7 mouse cellular contexts compared by ENCODE assay signal in genomic region chr17:34644608-34645007, GRCm38 (mm10). TPM values are rescaled to one million over a fixed set of nuclear protein-coding genes. Genes with fewer than 3 reads are reported as not detected.
DNase-seq lines count a peak whose midpoint lies in the region; ATAC-seq lines count a peak whose summit lies in the region.

Fkbpl (plus strand) TSS chr17:34644764.

- H3K9ac ChIP-seq in intestine, embryonic 15.5 days: peak within 1 kb of the TSS; percentile 68

- intact Hi-C loops in gastrocnemius, postnatal 36 days (cut with DNase I): loop anchor here (10.0 kb wide), 1 partner anchor 190 kb away; the partner anchor contains the start of genes Dxo and Stk19
- intact Hi-C loops in left cerebral cortex, postnatal 25 days (cut with DNase I): no loop called here

- H3K4me1 ChIP-seq in intestine, embryonic 15.5 days (replicated peaks): peaks cover 32% of the 10 kb centered on the region
- peaks cover 49% of the 10 kb centered on the region for H3K4me1 ChIP-seq in midbrain, embryonic 10.5 days

- H3K27ac ChIP-seq in intestine, embryonic 15.5 days: peak within 1 kb of the TSS; percentile 66; the same call in 1 of the 2 replicates
- H3K27ac ChIP-seq in midbrain, embryonic 10.5 days (replicated peaks): peak within 1 kb of the TSS; percentile 83

- H3K4me3 ChIP-seq in intestine, embryonic 15.5 days (replicated peaks): peak within 1 kb of the TSS; percentile 55
- peak within 1 kb of the TSS; percentile 82 for H3K4me3 ChIP-seq in midbrain, embryonic 10.5 days

- peak within 1 kb of the TSS; percentile 68 for H3K4me2 ChIP-seq in intestine, embryonic 15.5 days (replicated peaks)

- WGBS in intestine, embryonic 15.5 days: under 1% methylated on average over 16 of the region's 16 CpGs
- under 1% methylated on average over 16 of the region's 16 CpGs for WGBS in midbrain, embryonic 10.5 days

- no peaks in the 10 kb centered on the region for H3K27me3 ChIP-seq in intestine, embryonic 15.5 days (replicated peaks)
- no peaks in the 10 kb centered on the region for H3K27me3 ChIP-seq in midbrain, embryonic 10.5 days (ENCODE audit: low read depth, poor library complexity, severe bottlenecking)

- peaks cover 5% of the 10 kb centered on the region; the same call in 1 of the 2 replicates for H3K36me3 ChIP-seq in intestine, embryonic 15.5 days
- peaks cover 26% of the 10 kb centered on the region for H3K36me3 ChIP-seq in midbrain, embryonic 10.5 days

- peak; percentile 88 to 93 for DNase-seq in adrenal gland, adult 18-20 months (ENCODE audit: low spot score in 2 of 2)
- DNase-seq in embryo, embryonic 11 days: peak; percentile 97
- DNase-seq in gastrocnemius, postnatal 36 days: peak; percentile 94 to 95
- DNase-seq in left cerebral cortex, postnatal 25 days (ENCODE audit: low spot score in 2 of 2): peak; percentile 97 to 99
- peak; percentile 92 for DNase-seq in midbrain, embryonic 10.5 days (ENCODE audit: low spot score)
- peak; percentile 88 for DNase-seq in right cerebral cortex, postnatal 4 days

- ATAC-seq in intestine, embryonic 15.5 days: peak; percentile 80

- no peaks in the 10 kb centered on the region for H3K9me3 ChIP-seq in intestine, embryonic 15.5 days
- H3K9me3 ChIP-seq in midbrain, embryonic 10.5 days (replicated peaks): no peaks in the 10 kb centered on the region

RNA-seq across cellular contexts. Expression of gene Fkbpl, which starts in this region (rescaled TPM):
- total RNA-seq in adrenal gland, adult 18-20 months (2021): 10 to 100 TPM; 12.8 to 17.5 TPM
- 1 to 10 TPM; 6.0 to 8.2 TPM for total RNA-seq in gastrocnemius, postnatal 36 days (2021)
- polyA plus RNA-seq in intestine, embryonic 15.5 days (2015; fragmentation: Nextera tagmentation; extraction: Ambion mirVana): 12.1 and 13.7 TPM in 2 replicates
- 10 to 100 TPM; 12.0 to 17.0 TPM for total RNA-seq in left cerebral cortex, postnatal 25 days (2021)
- 16.8 and 18.9 TPM in 2 replicates for polyA plus RNA-seq in midbrain, embryonic 10.5 days (2016; fragmentation: Nextera tagmentation; extraction: Ambion mirVana)

Comparison
In these comparisons a context has a peak if more than half of its experiments do, and no peak if none do; other contexts are left out.
1. Peak in every context shown above with its lines: DNase-seq, ATAC-seq, H3K4me3 ChIP-seq and H3K27ac ChIP-seq.